Mouse (Mus musculus) adrenal gland, adult (tissue): ENCODE data around the gene Tecr.
"Not testable (repeated sequence)": the region's sequence is repeated elsewhere in the genome, so short reads cannot be mapped to it uniquely, and the experiment has no call there.

Experiments
- DNase-seq, 2 experiments: peaks; one replicate each; pipeline ENCODE4 v3.0.0; 2022 to 2023; ENCODE audit warnings: low spot score in 1 of 2; ENCODE audit not compliant: inconsistent age in 2 of 2

Tecr gene

GRCm38 (mm10) chr8:83584771-83585170 is 23.0 kb downstream of the Tecr start:
- DNase-seq, result no peak

GRCm38 (mm10) chr8:83583236-83583635 is 24.5 kb downstream of the Tecr start:
- DNase-seq, result peak in 1 of 2 experiments; percentile 3

GRCm38 (mm10) chr8:83582226-83582625 is 25.5 kb downstream of the Tecr start:
- peak; percentile 9 to 31 for DNase-seq

- peak in 1 of 2 experiments; percentile 11 for DNase-seq
Measured at GRCm38 (mm10) chr8:83580826-83581225, 26.9 kb downstream of the Tecr start.

- DNase-seq, result peak; percentile 7 to 21
Measured at GRCm38 (mm10) chr8:83579676-83580075, 28.1 kb downstream of the Tecr start.

- peak; percentile 36 to 69 for DNase-seq
Measured at GRCm38 (mm10) chr8:83578131-83579055, 29.4 kb downstream of the Tecr start.

- DNase-seq, result peak; percentile 88 to 95
Measured at GRCm38 (mm10) chr8:83577384-83577791, 30.4 kb downstream of the Tecr start.

- DNase-seq, result no peak
Measured at GRCm38 (mm10) chr8:83576921-83577320, 30.9 kb downstream of the Tecr start.

GRCm38 (mm10) chr8:83576516-83576895 is 31.3 kb downstream of the Tecr start:
- DNase-seq, result no peak

- DNase-seq, result peak; percentile 44 to 50
Measured at GRCm38 (mm10) chr8:83575561-83576515, 31.9 kb downstream of the Tecr start.

GRCm38 (mm10) chr8:83574631-83575315 is 33.0 kb downstream of the Tecr start:
- peak in 1 of 2 experiments; percentile 33 for DNase-seq

GRCm38 (mm10) chr8:83573140-83573875 is 34.5 kb downstream of the Tecr start:
- DNase-seq, result peak; percentile 23 to 52

GRCm38 (mm10) chr8:83572246-83572812 is 35.4 kb downstream of the Tecr start:
- peak; percentile 7 to 23 for DNase-seq

- DNase-seq, result peak; percentile 7 to 27
Measured at GRCm38 (mm10) chr8:83571791-83572190, 36.0 kb downstream of the Tecr start.

- not testable (repeated sequence) for DNase-seq
Measured at GRCm38 (mm10) chr8:83571001-83571340, 36.8 kb downstream of the Tecr start.

GRCm38 (mm10) chr8:83570272-83571000 is 37.3 kb downstream of the Tecr start:
- DNase-seq, result peak; percentile 12 to 27

- DNase-seq, result peak in 1 of 2 experiments; percentile 41
Measured at GRCm38 (mm10) chr8:83569165-83569564, 38.6 kb downstream of the Tecr start.

GRCm38 (mm10) chr8:83568755-83569154 is 39.0 kb downstream of the Tecr start:
- peak in 1 of 2 experiments; percentile 8 for DNase-seq

GRCm38 (mm10) chr8:83568128-83568527 is 39.6 kb downstream of the Tecr start:
- DNase-seq, result peak; percentile 13 to 50
